Mouse (Mus musculus) midbrain, postnatal 0 days (tissue): ENCODE data around the gene Als2cr12. TPM values are rescaled to one million over a fixed set of nuclear protein-coding genes. Genes with fewer than 3 reads are reported as not detected.
"Not testable (repeated sequence)": the region's sequence is repeated elsewhere in the genome, so short reads cannot be mapped to it uniquely, and the experiment has no call there.

ENCODE experiments used
- ATAC-seq: fragments of 200-750 bp; cut with Nextera tagmentation; 2 replicates; pipeline ENCODE4 v1.8.0; 2017; ENCODE audit warnings: moderate number of reproducible peaks, mild to moderate bottlenecking, moderate TSS enrichment, moderate library complexity; ENCODE audit not compliant: low FRiP score
- DNase-seq: peaks from one replicate; pipeline ENCODE4 v3.0.0-alpha.2; 2015; ENCODE audit warnings: low spot score
- H3K27ac ChIP-seq: fragments of 300-500 bp; sonication (generic); 2 replicates; pipeline ENCODE4 v1.5.1; 2014; ENCODE audit warnings: low read depth, mild to moderate bottlenecking, low read length, mixed read lengths
- H3K27me3 ChIP-seq: fragments of 300-500 bp; sonication (generic); 2 replicates; pipeline ENCODE4 v1.6.1; 2014; ENCODE audit warnings: low read length, control low read depth, mixed read lengths; ENCODE audit not compliant: insufficient read depth
- H3K36me3 ChIP-seq: fragments of 300-500 bp; sonication (generic); 2 replicates; pipeline ENCODE4 v1.6.1; 2014; ENCODE audit warnings: low read length, control low read depth, mixed read lengths; ENCODE audit not compliant: insufficient read depth
- H3K4me1 ChIP-seq: fragments of 300-500 bp; sonication (generic); 2 replicates; pipeline ENCODE4 v1.6.1; 2014; ENCODE audit warnings: mild to moderate bottlenecking, control low read depth, antibody characterized with exemption, low read length, mixed read lengths; ENCODE audit not compliant: insufficient read depth
- H3K4me2 ChIP-seq: fragments of 300-500 bp; sonication (generic); 2 replicates; pipeline ENCODE4 v1.6.1; 2014; ENCODE audit warnings: low read depth, mild to moderate bottlenecking, low read length, mixed read lengths; ENCODE audit not compliant: poor library complexity, severe bottlenecking
- H3K4me3 ChIP-seq: fragments of 300-500 bp; sonication (generic); 2 replicates; pipeline ENCODE4 v1.5.1; 2014; ENCODE audit warnings: low read depth, mild to moderate bottlenecking, low read length, moderate library complexity
- H3K9ac ChIP-seq: fragments of 300-500 bp; sonication (generic); replicated peaks from 2 replicates; pipeline ENCODE4 v1.6.1; 2014; ENCODE audit warnings: mild to moderate bottlenecking, low read length, moderate library complexity, mixed read lengths; ENCODE audit not compliant: poor library complexity, severe bottlenecking
- H3K9me3 ChIP-seq: fragments of 300-500 bp; sonication (generic); 2 replicates; pipeline ENCODE4 v1.6.1; 2016; ENCODE audit warnings: low read length, control low read depth
- CTCF ChIP-seq: IDR thresholded peaks from 2 replicates; pipeline ENCODE4 v1.5.1; 2016; ENCODE audit warnings: antibody characterized with exemption, mild to moderate bottlenecking
- WGBS: fragments of 180-500 bp; shearing (Covaris S2); extraction: QIAGEN DNeasy Blood & Tissue Kit; methylation state at CpG from one replicate; pipeline ENCODE4 v1.1.7; 2014; 5-methylcytosine and 5-hydroxymethylcytosine counted together
- polyA plus RNA-seq: library from polyadenylated mRNA; unstranded; fragments of >200 nt; fragmentation: Nextera tagmentation; extraction: Ambion mirVana; gene quantifications from 2 replicates; pipeline ENCODE4 v1.2.1, GENCODE M21; 2015
- total RNA-seq: library from RNA; depleted of rRNA; stranded (reverse); fragments of >200 nt; gene quantifications from 2 replicates; pipeline ENCODE4 v1.2.3, GENCODE M21; 2014; rRNA removed

Gene Als2cr12
- total RNA-seq (not detected in 2 replicates), polyA plus RNA-seq (0.16 TPM in 1 of 2 replicates, not detected in the other)

- H3K4me1 ChIP-seq, DNase-seq, H3K4me3 ChIP-seq, ATAC-seq, H3K27me3 ChIP-seq, H3K9ac ChIP-seq, H3K36me3 ChIP-seq, H3K4me2 ChIP-seq, H3K9me3 ChIP-seq, H3K27ac ChIP-seq: not testable (repeated sequence)
- WGBS, result 81% methylated on average over 4 of the region's 4 CpGs
Measured at GRCm38 (mm10) chr1:58695810-58696209, at the start of gene Als2cr12. TSS of gene Als2cr12 (minus strand) at chr1:58695989.

- H3K4me1 ChIP-seq, result no peaks in the 10 kb centered on the region
- DNase-seq, result no peak
- 92% methylated on average over 7 of the region's 7 CpGs for WGBS
- no peak overlapping the region for H3K4me2 ChIP-seq
- no peak overlapping the region for H3K27ac ChIP-seq
- H3K36me3 ChIP-seq, result peaks cover 10% of the 10 kb centered on the region; the same call in 1 of the 2 replicates
- H3K27me3 ChIP-seq, result no peaks in the 10 kb centered on the region
- no peaks in the 10 kb centered on the region for H3K9me3 ChIP-seq
- H3K4me3 ChIP-seq, result no peak overlapping the region
- no peak for TF ChIP-seq CTCF
- ATAC-seq, result no peak
- no peak overlapping the region for H3K9ac ChIP-seq
Measured at GRCm38 (mm10) chr1:58744645-58745044, 48.9 kb upstream of the Als2cr12 start.

GRCm38 (mm10) chr1:58743252-58743651 lies 47.5 kb upstream of the Als2cr12 start:
- no peak for TF ChIP-seq CTCF
- no peak overlapping the region for H3K4me2 ChIP-seq
- H3K4me3 ChIP-seq, result no peak overlapping the region
- no peaks in the 10 kb centered on the region for H3K9me3 ChIP-seq
- H3K36me3 ChIP-seq, result peaks cover 10% of the 10 kb centered on the region; the same call in 1 of the 2 replicates
- H3K4me1 ChIP-seq, result no peaks in the 10 kb centered on the region
- WGBS, result 95% methylated on average over 6 of the region's 6 CpGs
- no peak for ATAC-seq
- no peaks in the 10 kb centered on the region for H3K27me3 ChIP-seq
- H3K9ac ChIP-seq, result no peak overlapping the region
- no peak overlapping the region for H3K27ac ChIP-seq
- no peak for DNase-seq

- TF ChIP-seq CTCF, result no peak
- Histone ChIP-seq H3K27ac (no peak overlapping the region), H3K4me2 (no peak overlapping the region), H3K4me1 (no peaks in the 10 kb centered on the region), H3K9ac (no peak overlapping the region), H3K4me3 (no peak overlapping the region), H3K27me3 (no peaks in the 10 kb centered on the region), H3K36me3 (peaks cover 10% of the 10 kb centered on the region; the same call in 1 of the 2 replicates), H3K9me3 (no peaks in the 10 kb centered on the region)
- DNase-seq (no peak), ATAC-seq (no peak)
- WGBS, result 89% methylated on average over 5 of the region's 5 CpGs
Measured at GRCm38 (mm10) chr1:58742571-58743021, 46.8 kb upstream of the Als2cr12 start.

- no peak overlapping the region for H3K4me2 ChIP-seq
- WGBS, result 94% methylated on average over 7 of the region's 7 CpGs
- ATAC-seq, result no peak
Measured at GRCm38 (mm10) chr1:58739529-58739928, 43.7 kb upstream of the Als2cr12 start.

GRCm38 (mm10) chr1:58736968-58737367 lies 41.2 kb upstream of the Als2cr12 start:
- Histone ChIP-seq H3K27me3 (no peaks in the 10 kb centered on the region), H3K27ac (no peak overlapping the region), H3K4me3 (no peak overlapping the region), H3K4me2 (no peak overlapping the region), H3K9ac (no peak overlapping the region), H3K36me3 (peaks cover 7% of the 10 kb centered on the region; the same call in 1 of the 2 replicates), H3K9me3 (no peaks in the 10 kb centered on the region), H3K4me1 (no peaks in the 10 kb centered on the region)
- no peak for ATAC-seq
- TF ChIP-seq CTCF, result no peak
- DNase-seq, result no peak
- WGBS, result 96% methylated on average over 22 of the region's 22 CpGs

More at GRCm38 (mm10) chr1:58739529-58739928, 43.7 kb upstream of the Als2cr12 start:
- Histone ChIP-seq H3K4me1 (no peaks in the 10 kb centered on the region), H3K27ac (no peak overlapping the region), H3K9ac (no peak overlapping the region), H3K36me3 (peaks cover 13% of the 10 kb centered on the region), H3K4me3 (no peak overlapping the region), H3K9me3 (no peaks in the 10 kb centered on the region), H3K27me3 (no peaks in the 10 kb centered on the region)
- TF ChIP-seq CTCF, result no peak
- DNase-seq, result no peak
